Mouse (Mus musculus) small intestine, adult 2 months (tissue): ENCODE results near the gene Ctsh. TPM values are rescaled to one million over a fixed set of nuclear protein-coding genes. Genes with fewer than 3 reads are reported as not detected.
A peak's percentile ranks its signal among the peaks of the same experiment; 100 is the strongest.
"Not testable (repeated sequence)": the region's sequence is repeated elsewhere in the genome, so short reads cannot be mapped to it uniquely, and the experiment has no call there.

Source experiments
- H3K27ac ChIP-seq: fragments of 200-500 bp; 2 replicates; pipeline ENCODE4 v1.5.1; 2012; ENCODE audit warnings: low read depth, low read length, control low read depth, inconsistent platforms; ENCODE audit not compliant: insufficient read depth
- H3K27me3 ChIP-seq: fragments of 200-500 bp; 2 replicates; pipeline ENCODE4 v1.6.1; 2012; ENCODE audit warnings: mild to moderate bottlenecking, moderate library complexity, low read length, inconsistent platforms; ENCODE audit not compliant: control insufficient read depth, insufficient read depth
- H3K36me3 ChIP-seq: fragments of 200-500 bp; 2 replicates; pipeline ENCODE4 v1.6.1; 2012; ENCODE audit warnings: mild to moderate bottlenecking, low read length, control low read depth, inconsistent platforms; ENCODE audit not compliant: control insufficient read depth, insufficient read depth
- H3K4me1 ChIP-seq: fragments of 200-500 bp; 2 replicates; pipeline ENCODE4 v1.6.1; 2012; ENCODE audit warnings: low read length, inconsistent platforms, mixed read lengths; ENCODE audit not compliant: control insufficient read depth, insufficient read depth, insufficient read length
- H3K4me3 ChIP-seq: fragments of 200-500 bp; 2 replicates; pipeline ENCODE4 v1.5.1; 2012; ENCODE audit warnings: low read depth, mild to moderate bottlenecking, control low read depth, inconsistent platforms, low read length, moderate library complexity
- CTCF ChIP-seq: fragments of 200-500 bp; IDR thresholded peaks from 2 replicates; pipeline ENCODE4 v1.5.1; 2012; ENCODE audit warnings: low read depth, mild to moderate bottlenecking, control low read depth, inconsistent platforms, low read length, moderate library complexity, mixed read lengths; ENCODE audit not compliant: insufficient replicate concordance, insufficient read length; ENCODE audit errors: extremely low read depth
- POLR2A ChIP-seq: fragments of 200-500 bp; IDR thresholded peaks from 2 replicates; pipeline ENCODE4 v1.6.1; 2012; ENCODE audit warnings: low read depth, mild to moderate bottlenecking, control low read depth, inconsistent platforms, low read length, moderate library complexity
- WGBS: fragments of 180-500 bp; shearing (Covaris S2); methylation state at CpG from one replicate; pipeline ENCODE4 v1.1.7; 2018; 5-methylcytosine and 5-hydroxymethylcytosine counted together
- polyA plus RNA-seq: library from polyadenylated mRNA; depleted of rRNA; stranded (reverse); fragments of >200 nt; gene quantifications from 2 replicates; pipeline ENCODE4 v1.2.3, GENCODE M21; 2012

The Ctsh gene
- polyA plus RNA-seq, 1 experiment, result 24.9 TPM

DNA sequence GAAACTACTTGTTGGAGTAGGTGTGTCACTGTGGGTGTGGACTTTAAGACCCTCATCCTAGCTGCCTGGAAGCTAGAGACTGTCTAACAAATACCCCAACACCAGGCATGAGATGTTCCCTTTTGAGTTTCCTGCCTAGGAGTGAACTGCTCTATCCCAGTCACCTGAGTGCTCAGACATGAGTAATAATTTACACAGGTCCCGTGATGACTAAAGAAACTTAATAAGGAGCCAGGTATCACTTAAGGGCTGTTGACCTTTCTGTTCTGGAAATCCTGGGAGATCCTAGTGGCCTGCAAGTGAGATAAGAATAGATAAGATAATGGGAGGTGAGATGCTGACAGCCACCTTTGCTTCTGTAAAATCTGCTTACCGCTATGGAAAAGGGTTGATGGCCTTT is 13.0 kb upstream of the Ctsh start:
- Histone ChIP-seq H3K36me3 (no peaks in the 10 kb centered on the region), H3K4me1 (peaks cover 3% of the 10 kb centered on the region; the same call in 1 of the 2 replicates), H3K27me3 (no peaks in the 10 kb centered on the region), H3K4me3 (no peak overlapping the region), H3K27ac (no peak overlapping the region)
- 33% methylated on average over 2 of the region's 2 CpGs for WGBS
- TF ChIP-seq CTCF (no peak), POLR2A (no peak)

DNA sequence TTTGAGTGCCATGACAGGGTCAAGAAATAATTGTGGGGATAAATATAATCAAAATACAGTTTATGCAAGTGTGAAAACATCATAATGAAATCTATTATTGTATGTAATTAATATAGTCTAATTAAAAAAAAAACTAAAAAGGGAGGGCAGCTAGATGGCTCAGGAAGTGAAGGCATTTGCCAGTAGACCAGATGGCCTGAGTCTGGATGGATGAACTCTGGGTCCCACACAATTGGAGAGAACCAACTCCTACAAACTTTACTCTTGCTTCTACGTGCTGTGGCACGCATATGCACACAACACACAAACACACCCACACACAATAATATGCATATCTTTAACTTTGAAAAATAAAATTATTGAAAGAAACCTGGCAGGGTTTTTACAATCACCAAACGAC is 12.4 kb upstream of the Ctsh start:
- no peak overlapping the region for H3K27ac ChIP-seq
- H3K36me3 ChIP-seq, result no peaks in the 10 kb centered on the region
- no peaks in the 10 kb centered on the region for H3K27me3 ChIP-seq
- 97% methylated on average over 3 of the region's 3 CpGs for WGBS
- TF ChIP-seq POLR2A (no peak), CTCF (no peak)
- no peak overlapping the region for H3K4me3 ChIP-seq
- no peaks in the 10 kb centered on the region for H3K4me1 ChIP-seq

DNA sequence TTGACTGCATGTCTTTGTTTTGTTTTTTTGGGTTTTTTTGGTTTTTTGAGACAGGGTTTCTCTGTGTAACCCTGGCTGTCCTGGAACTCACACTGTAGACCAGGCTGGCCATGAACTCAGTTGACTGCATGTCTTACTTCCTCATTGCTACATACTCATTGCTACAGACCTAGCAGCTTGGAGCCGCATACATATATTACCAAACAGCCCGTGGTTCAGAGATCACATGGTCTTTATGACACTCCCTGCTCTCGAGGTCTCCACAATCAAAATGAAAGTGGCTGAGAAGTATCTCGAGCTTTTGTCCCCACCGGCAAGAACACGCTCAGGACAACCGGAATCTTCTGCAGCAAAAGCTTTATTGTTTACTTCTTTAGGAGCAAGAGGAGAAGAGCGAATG is 11.0 kb upstream of the Ctsh start:
- H3K4me1 ChIP-seq, H3K27me3 ChIP-seq, H3K4me3 ChIP-seq, H3K27ac ChIP-seq, H3K36me3 ChIP-seq: not testable (repeated sequence)
- 52% methylated on average over 8 of the region's 8 CpGs for WGBS

DNA sequence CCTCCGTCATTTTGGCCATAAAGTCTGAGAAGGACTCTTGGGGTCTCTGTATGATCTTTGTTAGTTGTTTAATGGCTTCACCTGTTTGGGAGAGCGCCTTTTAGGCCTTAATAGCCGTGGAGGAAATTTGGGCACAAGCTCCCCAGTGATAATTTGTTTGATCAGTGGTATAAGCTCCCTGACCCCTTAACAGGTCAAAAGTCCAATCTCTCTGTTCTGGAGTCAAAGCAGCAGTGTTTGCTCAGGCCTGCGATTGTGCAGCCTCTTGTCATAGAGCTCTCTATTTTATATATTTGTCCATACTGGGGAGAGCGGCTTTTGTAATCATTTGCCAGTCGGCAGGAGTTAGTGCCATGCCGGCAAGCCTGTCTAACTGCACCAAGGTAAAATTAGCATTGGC is 8.8 kb upstream of the Ctsh start:
- Histone ChIP-seq H3K4me3 (no peak overlapping the region), H3K4me1 (no peaks in the 10 kb centered on the region), H3K27ac (no peak overlapping the region), H3K27me3 (no peaks in the 10 kb centered on the region), H3K36me3 (no peaks in the 10 kb centered on the region)
- 62% methylated on average over 7 of the region's 7 CpGs for WGBS
- no peak for TF ChIP-seq POLR2A

DNA sequence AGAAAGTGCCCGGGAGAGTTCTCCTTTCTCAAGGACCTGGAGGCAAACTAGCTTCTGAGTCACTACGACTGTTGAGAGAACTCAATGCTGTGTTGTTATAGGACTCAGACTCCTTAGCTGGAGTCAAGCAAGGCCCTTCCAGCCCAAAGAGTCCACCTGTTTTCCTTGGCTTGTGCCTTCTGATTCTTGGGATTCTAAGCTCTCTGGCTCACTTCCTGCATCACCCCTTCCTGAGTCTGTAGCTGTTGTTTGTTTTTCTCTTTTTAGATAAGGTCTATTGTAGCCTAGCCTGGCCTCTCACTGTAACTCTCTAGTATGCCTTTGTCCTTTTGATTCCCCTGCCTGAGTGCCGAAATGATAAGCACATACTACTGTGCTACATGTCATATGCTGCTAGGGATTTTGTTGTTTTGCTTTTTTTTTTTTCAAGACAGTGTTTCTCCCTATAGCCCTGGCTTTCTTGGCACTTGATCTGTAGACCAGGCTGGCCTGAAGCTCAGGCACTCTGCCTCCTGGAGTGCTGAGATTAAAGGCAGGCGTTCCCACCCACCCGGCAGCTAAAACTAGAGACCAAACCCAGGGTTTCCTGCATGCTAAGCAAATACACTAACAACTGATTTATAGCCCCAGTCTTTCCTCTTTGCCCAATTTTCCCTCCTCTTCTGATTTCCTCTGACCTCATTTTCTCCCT is 5.9 kb upstream of the Ctsh start:
- no peak for TF ChIP-seq POLR2A
- no peak for TF ChIP-seq CTCF
- no peaks in the 10 kb centered on the region for H3K27me3 ChIP-seq
- H3K4me3 ChIP-seq, result no peak overlapping the region
- peaks cover 2% of the 10 kb centered on the region; the same call in 1 of the 2 replicates for H3K4me1 ChIP-seq
- H3K36me3 ChIP-seq, result no peaks in the 10 kb centered on the region
- no peak overlapping the region for H3K27ac ChIP-seq
- 22% methylated on average over 5 of the region's 5 CpGs for WGBS

DNA sequence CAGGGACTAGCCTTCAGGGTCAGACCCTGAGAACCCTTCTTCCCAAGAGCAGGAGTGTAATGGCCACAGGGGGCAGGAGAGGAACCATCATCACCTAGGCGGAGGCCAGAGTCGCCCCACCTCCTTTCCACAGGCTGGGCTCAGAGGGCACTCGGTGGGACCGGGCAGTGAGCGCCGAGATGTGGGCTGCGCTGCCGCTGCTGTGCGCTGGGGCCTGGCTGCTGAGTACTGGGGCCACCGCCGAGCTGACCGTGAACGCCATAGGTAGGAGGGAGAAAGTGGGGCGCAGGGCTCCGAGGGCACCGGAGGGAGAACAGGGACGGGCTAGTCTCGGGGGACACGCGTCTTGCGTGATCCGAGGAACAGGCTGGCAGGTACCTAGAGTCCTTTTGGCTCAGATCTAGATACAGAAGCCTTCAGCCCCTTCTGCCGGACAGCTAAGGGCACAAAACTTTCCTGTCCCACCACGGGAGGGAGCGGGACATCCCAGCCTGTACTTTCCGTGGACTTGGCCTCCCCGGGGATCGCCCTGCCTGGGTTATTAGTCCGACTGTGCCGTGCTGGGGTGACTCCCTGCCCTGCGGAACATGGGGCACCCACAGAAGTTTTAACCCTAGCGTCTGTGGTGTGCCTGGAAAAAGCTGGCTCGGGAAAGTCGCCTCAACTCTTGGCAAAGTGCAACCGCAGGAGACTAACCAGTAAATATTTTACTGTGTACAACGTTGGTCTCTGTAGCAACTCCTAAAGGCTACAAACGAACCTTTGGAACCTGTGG is 606 bp downstream of the Ctsh start:
- peak; percentile 64; the same call in 1 of the 2 replicates for TF ChIP-seq POLR2A
- peak; percentile 58 for TF ChIP-seq CTCF
- Histone ChIP-seq H3K36me3 (no peaks in the 10 kb centered on the region), H3K4me3 (peak overlapping the region; percentile 78), H3K4me1 (peaks cover 7% of the 10 kb centered on the region; the same call in 1 of the 2 replicates), H3K27ac (peak overlapping the region; percentile 76), H3K27me3 (no peaks in the 10 kb centered on the region)
- under 1% methylated on average over 37 of the region's 37 CpGs for WGBS

DNA sequence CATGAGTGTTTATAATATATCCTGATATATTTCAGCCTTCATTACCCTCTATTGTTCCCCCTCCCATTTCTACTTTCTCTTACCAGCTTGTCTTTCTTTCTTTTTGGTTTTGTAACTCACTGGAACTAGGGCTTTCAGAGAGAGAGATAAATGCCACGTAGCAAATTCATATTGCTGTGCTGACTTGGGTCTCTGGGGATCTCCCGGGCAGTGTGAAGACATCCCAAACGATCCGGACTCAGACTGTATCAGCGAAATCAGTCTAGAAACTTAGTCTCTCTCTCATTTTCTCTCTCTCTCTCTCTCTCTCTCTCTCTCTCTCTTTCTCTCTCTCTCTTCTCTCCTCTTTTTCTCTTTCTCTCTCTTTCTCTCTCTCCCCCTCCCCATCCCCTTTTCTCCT is 1.5 kb downstream of the Ctsh start:
- no peaks in the 10 kb centered on the region for H3K27me3 ChIP-seq
- H3K4me3 ChIP-seq, result peak overlapping the region; percentile 14; the same call in 1 of the 2 replicates
- no peak overlapping the region for H3K27ac ChIP-seq
- H3K4me1 ChIP-seq, result peaks cover 7% of the 10 kb centered on the region; the same call in 1 of the 2 replicates
- TF ChIP-seq CTCF (no peak), POLR2A (no peak)
- H3K36me3 ChIP-seq, result peaks cover 2% of the 10 kb centered on the region; the same call in 1 of the 2 replicates
- WGBS, result 23% methylated on average over 5 of the region's 5 CpGs
